Mouse (Mus musculus): ENCODE measurements around the gene Pepd.

The Pepd gene

GRCm38 (mm10) chr7:34911919-34912897 is at the start of gene Pepd:
TSS of gene Pepd (plus strand) at chr7:34912379.
- DNase-seq (ENCODE audit: low spot score), result no peak

- no peak for DNase-seq (ENCODE audit: low spot score)
These were observed 44.9 kb upstream of the Pepd start for GRCm38 (mm10) chr7:34867289-34867688.

GRCm38 (mm10) chr7:34869693-34870092 is 42.5 kb upstream of the Pepd start:
- DNase-seq (ENCODE audit: low spot score), result peak; percentile 43

GRCm38 (mm10) chr7:34876787-34877186 is 35.4 kb upstream of the Pepd start:
- DNase-seq (ENCODE audit: low spot score), result no peak

- no peak for DNase-seq (ENCODE audit: low spot score)
These were observed 34.4 kb upstream of the Pepd start for GRCm38 (mm10) chr7:34877820-34878219.

GRCm38 (mm10) chr7:34888441-34888840 is 23.7 kb upstream of the Pepd start:
- DNase-seq (ENCODE audit: low spot score), result no peak

GRCm38 (mm10) chr7:34888891-34889290 is 23.3 kb upstream of the Pepd start:
- no peak for DNase-seq (ENCODE audit: low spot score)

GRCm38 (mm10) chr7:34892845-34893244 is 19.3 kb upstream of the Pepd start:
- DNase-seq (ENCODE audit: low spot score), result no peak

- no peak for DNase-seq (ENCODE audit: low spot score)
These were observed 15.7 kb upstream of the Pepd start for GRCm38 (mm10) chr7:34896461-34896860.

GRCm38 (mm10) chr7:34897058-34897457 is 15.1 kb upstream of the Pepd start:
- DNase-seq (ENCODE audit: low spot score), result no peak

GRCm38 (mm10) chr7:34910096-34911066 is 1.8 kb upstream of the Pepd start:
- no peak for DNase-seq (ENCODE audit: low spot score)

- no peak for DNase-seq (ENCODE audit: low spot score)
These were observed 1.8 kb downstream of the Pepd start for GRCm38 (mm10) chr7:34913956-34914355.

GRCm38 (mm10) chr7:34915555-34915954 is 3.4 kb downstream of the Pepd start:
- DNase-seq (ENCODE audit: low spot score), result no peak

- no peak for DNase-seq (ENCODE audit: low spot score)
These were observed 5.4 kb downstream of the Pepd start for GRCm38 (mm10) chr7:34917558-34917957.

GRCm38 (mm10) chr7:34917998-34918397 is 5.8 kb downstream of the Pepd start:
- DNase-seq (ENCODE audit: low spot score), result no peak

GRCm38 (mm10) chr7:34918416-34918815 is 6.2 kb downstream of the Pepd start:
- no peak for DNase-seq (ENCODE audit: low spot score)

GRCm38 (mm10) chr7:34919054-34919453 is 6.9 kb downstream of the Pepd start:
- DNase-seq (ENCODE audit: low spot score), result no peak

GRCm38 (mm10) chr7:34919809-34920208 is 7.6 kb downstream of the Pepd start:
- DNase-seq (ENCODE audit: low spot score), result no peak

- no peak for DNase-seq (ENCODE audit: low spot score)
These were observed 13.0 kb downstream of the Pepd start for GRCm38 (mm10) chr7:34925208-34925607.

GRCm38 (mm10) chr7:34925956-34926355 is 13.8 kb downstream of the Pepd start:
- no peak for DNase-seq (ENCODE audit: low spot score)

GRCm38 (mm10) chr7:34929614-34930262 is 17.6 kb downstream of the Pepd start:
- DNase-seq (ENCODE audit: low spot score), result no peak

- no peak for DNase-seq (ENCODE audit: low spot score)
These were observed 18.1 kb downstream of the Pepd start for GRCm38 (mm10) chr7:34930263-34930757.

All from layer of hippocampus, adult 9-10 months (tissue).